Mouse (Mus musculus): ENCODE measurements at regions not wholly inside any gene's neighbourhood (a gene's known extent, or its start where the extent isn't known, plus 50 kb on each side); places are given as distances from the start of the nearest gene placed in this dataset.

DNA sequence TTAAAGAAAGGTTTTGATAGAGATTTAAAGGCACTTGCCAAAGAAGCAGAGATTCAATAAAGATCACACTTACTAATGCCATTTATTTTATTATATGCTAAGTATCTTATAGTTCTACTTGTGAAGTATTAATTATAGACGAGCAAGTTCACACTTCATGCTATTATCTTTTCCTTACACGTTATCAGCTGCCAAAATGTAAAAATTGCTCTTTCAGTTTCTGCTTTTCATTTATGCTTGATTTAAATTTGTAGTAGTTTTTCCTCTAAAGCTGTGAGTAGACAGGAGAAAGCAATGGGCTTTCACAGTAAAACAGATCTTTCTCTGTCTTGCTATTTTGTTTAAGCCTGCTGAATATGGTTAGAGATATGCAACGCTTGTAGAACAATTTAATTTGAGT lies 125.9 kb upstream of the Cdkn2b start:
- no peaks in the 10 kb centered on the region; the same call in 1 of the 2 replicates for H3K4me1 ChIP-seq (ENCODE audit: control insufficient read depth, insufficient read depth)
- WGBS, result 71% methylated on average over 3 of the region's 3 CpGs
- H3K27ac ChIP-seq (ENCODE audit: low read depth), result no peak overlapping the region
- TF ChIP-seq EP300 (IDR thresholded peaks at IDR 0.05; ENCODE audit: low read depth), result no peak
- TF ChIP-seq CTCF (IDR thresholded peaks at IDR 0.05; ENCODE audit: low read depth), result no peak
- no peak overlapping the region for H3K4me2 ChIP-seq (ENCODE audit: low read depth, low read length)
- H3K27me3 ChIP-seq (ENCODE audit: control insufficient read depth, insufficient read depth, low read length), result no peaks in the 10 kb centered on the region
- H3K36me3 ChIP-seq (replicated peaks; ENCODE audit: control insufficient read depth, insufficient read depth, low read length), result no peaks in the 10 kb centered on the region
- H3K9me3 ChIP-seq (replicated peaks; ENCODE audit: control insufficient read depth, low read length), result no peaks in the 10 kb centered on the region
- no peak overlapping the region for H3K4me3 ChIP-seq (ENCODE audit: low read depth, low read length)
- ATAC-seq (ENCODE audit: insufficient read depth, low read depth) (no peak), DNase-seq (ENCODE audit: low spot score) (no peak)
- no peak overlapping the region for H3K9ac ChIP-seq (replicated peaks; ENCODE audit: low read depth, low read length)

GRCm38 (mm10) chr4:89434152-89434551 lies 123.3 kb upstream of the Cdkn2b start:
- TF ChIP-seq CTCF (IDR thresholded peaks at IDR 0.05; ENCODE audit: low read depth), result no peak
- TF ChIP-seq EP300 (IDR thresholded peaks at IDR 0.05; ENCODE audit: low read depth), result no peak
- ATAC-seq (ENCODE audit: insufficient read depth, low read depth) (no peak), DNase-seq (ENCODE audit: low spot score) (no peak)
- Histone ChIP-seq H3K4me2 (ENCODE audit: low read depth, low read length) (no peak overlapping the region), H3K4me1 (ENCODE audit: control insufficient read depth, insufficient read depth) (no peaks in the 10 kb centered on the region), H3K9ac (replicated peaks; ENCODE audit: low read depth, low read length) (no peak overlapping the region), H3K9me3 (replicated peaks; ENCODE audit: control insufficient read depth, low read length) (no peaks in the 10 kb centered on the region), H3K27me3 (ENCODE audit: control insufficient read depth, insufficient read depth, low read length) (no peaks in the 10 kb centered on the region), H3K36me3 (replicated peaks; ENCODE audit: control insufficient read depth, insufficient read depth, low read length) (no peaks in the 10 kb centered on the region), H3K4me3 (ENCODE audit: low read depth, low read length) (no peak overlapping the region), H3K27ac (ENCODE audit: low read depth) (no peak overlapping the region)
- WGBS, result 65% methylated on average over 3 of the region's 3 CpGs

DNA sequence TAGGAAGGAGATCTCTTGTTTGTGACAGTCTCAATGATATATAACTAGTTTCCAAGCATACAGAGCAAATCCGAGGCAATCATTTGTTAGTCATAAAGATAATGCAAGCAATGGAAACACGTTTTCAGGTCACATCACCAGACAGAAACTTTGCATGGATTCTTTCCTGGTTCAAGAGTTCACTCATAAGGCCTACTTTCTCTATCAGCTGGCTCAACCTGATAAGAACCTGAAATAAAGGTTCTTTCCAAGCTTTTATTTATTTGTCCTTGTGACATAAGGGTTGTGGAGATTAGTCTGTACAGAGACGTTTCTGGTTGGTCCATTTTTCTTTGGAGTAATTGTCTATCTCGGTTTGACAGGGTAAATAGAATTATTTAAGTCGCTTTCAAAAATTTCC lies 122.7 kb upstream of the Cdkn2b start:
- Histone ChIP-seq H3K4me3 (ENCODE audit: low read depth, low read length) (no peak overlapping the region), H3K9ac (replicated peaks; ENCODE audit: low read depth, low read length) (no peak overlapping the region), H3K27me3 (ENCODE audit: control insufficient read depth, insufficient read depth, low read length) (no peaks in the 10 kb centered on the region), H3K36me3 (replicated peaks; ENCODE audit: control insufficient read depth, insufficient read depth, low read length) (no peaks in the 10 kb centered on the region), H3K4me2 (ENCODE audit: low read depth, low read length) (no peak overlapping the region), H3K27ac (ENCODE audit: low read depth) (no peak overlapping the region), H3K9me3 (replicated peaks; ENCODE audit: control insufficient read depth, low read length) (no peaks in the 10 kb centered on the region), H3K4me1 (ENCODE audit: control insufficient read depth, insufficient read depth) (no peaks in the 10 kb centered on the region)
- 44% methylated on average over 5 of the region's 5 CpGs for WGBS
- no peak for TF ChIP-seq EP300 (IDR thresholded peaks at IDR 0.05; ENCODE audit: low read depth)
- no peak for TF ChIP-seq CTCF (IDR thresholded peaks at IDR 0.05; ENCODE audit: low read depth)
- DNase-seq (ENCODE audit: low spot score) (no peak), ATAC-seq (ENCODE audit: insufficient read depth, low read depth) (no peak)

DNA sequence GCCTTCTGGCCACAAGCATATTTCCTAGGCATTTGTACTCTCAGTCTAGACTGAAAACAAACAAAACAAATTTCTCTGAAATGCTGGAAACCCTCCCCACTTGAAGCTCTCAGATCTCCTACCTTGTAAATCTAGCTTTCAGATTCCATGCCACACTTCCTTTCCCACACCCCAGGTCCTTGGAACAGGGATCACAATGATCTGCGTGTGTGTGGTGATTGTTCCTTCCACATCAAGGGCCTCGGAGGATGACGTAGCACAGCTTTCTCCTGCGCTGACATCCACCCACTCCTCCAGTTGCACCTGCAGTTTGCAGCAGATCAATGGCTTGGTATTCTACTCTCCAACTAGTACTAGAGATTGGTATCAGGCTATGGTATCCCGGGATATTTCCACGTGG lies 120.7 kb upstream of the Cdkn2b start:
- Histone ChIP-seq H3K4me1 (ENCODE audit: control insufficient read depth, insufficient read depth) (no peaks in the 10 kb centered on the region), H3K4me2 (ENCODE audit: low read depth, low read length) (no peak overlapping the region), H3K9me3 (replicated peaks; ENCODE audit: control insufficient read depth, low read length) (no peaks in the 10 kb centered on the region), H3K9ac (replicated peaks; ENCODE audit: low read depth, low read length) (no peak overlapping the region), H3K4me3 (ENCODE audit: low read depth, low read length) (no peak overlapping the region), H3K27me3 (ENCODE audit: control insufficient read depth, insufficient read depth, low read length) (no peaks in the 10 kb centered on the region), H3K36me3 (replicated peaks; ENCODE audit: control insufficient read depth, insufficient read depth, low read length) (no peaks in the 10 kb centered on the region), H3K27ac (ENCODE audit: low read depth) (no peak overlapping the region)
- TF ChIP-seq CTCF (IDR thresholded peaks at IDR 0.05; ENCODE audit: low read depth) (no peak), EP300 (IDR thresholded peaks at IDR 0.05; ENCODE audit: low read depth) (no peak)
- ATAC-seq (ENCODE audit: insufficient read depth, low read depth), result no peak
- no peak for DNase-seq (ENCODE audit: low spot score)
- WGBS, result 68% methylated on average over 6 of the region's 6 CpGs

GRCm38 (mm10) chr4:89428465-89428864 lies 117.6 kb upstream of the Cdkn2b start:
- Histone ChIP-seq H3K36me3 (replicated peaks; ENCODE audit: control insufficient read depth, insufficient read depth, low read length) (no peaks in the 10 kb centered on the region), H3K27ac (ENCODE audit: low read depth) (peak overlapping the region; percentile 40; the same call in 1 of the 2 replicates), H3K9ac (replicated peaks; ENCODE audit: low read depth, low read length) (no peak overlapping the region), H3K9me3 (replicated peaks; ENCODE audit: control insufficient read depth, low read length) (no peaks in the 10 kb centered on the region), H3K4me1 (ENCODE audit: control insufficient read depth, insufficient read depth) (no peaks in the 10 kb centered on the region), H3K4me2 (ENCODE audit: low read depth, low read length) (no peak overlapping the region), H3K27me3 (ENCODE audit: control insufficient read depth, insufficient read depth, low read length) (no peaks in the 10 kb centered on the region), H3K4me3 (ENCODE audit: low read depth, low read length) (no peak overlapping the region)
- DNase-seq (ENCODE audit: low spot score) (no peak), ATAC-seq (ENCODE audit: insufficient read depth, low read depth) (no peak)
- 61% methylated on average over 1 of the region's 1 CpGs for WGBS
- TF ChIP-seq EP300 (IDR thresholded peaks at IDR 0.05; ENCODE audit: low read depth) (no peak), CTCF (IDR thresholded peaks at IDR 0.05; ENCODE audit: low read depth) (no peak)
